Mouse (Mus musculus) liver, embryonic 16.5 days (tissue): ENCODE results near the gene Tspoap1. TPM values are rescaled to one million over a fixed set of nuclear protein-coding genes. Genes with fewer than 3 reads are reported as not detected.

ENCODE experiments used
- microRNA counts: library from miRNA; unstranded; fragments of <30 nt; microRNA quantifications from one replicate; lab custom pipeline; 2016
- microRNA-seq: library from miRNA; unstranded; fragments of <30 nt; microRNA quantifications from one replicate; pipeline ENCODE4, GENCODE M21; 2016
- polyA plus RNA-seq: library from polyadenylated mRNA; unstranded; fragments of >200 nt; fragmentation: Nextera tagmentation; extraction: Ambion mirVana; gene quantifications from 2 replicates; pipeline ENCODE4 v1.2.1, GENCODE M21; 2015

The Tspoap1 gene
- polyA plus RNA-seq, 1 experiment from 2014 or later = 2.7 TPM

MicroRNA genes within 50 kb of the gene (microRNA counts, 519-probe panel; counts per million panel counts)
- microRNA mmu-miR-142-3p (lab: Ali Mortazavi, UCI) (4,711 counts per million, percentile 100 among the panel's probes with 10 or more counts), microRNA mmu-miR-142-5p (lab: Ali Mortazavi, UCI) (3,462 counts per million, percentile 91 among the panel's probes with 10 or more counts)

Small RNA genes lying within 50 kb of the gene (microRNA-seq; reads per million reads assigned to microRNA genes)
- not detected for gene Mir142
- gene Mir142b = not detected

Other genes with a start within 250 kb of the Tspoap1 start
- not detected in 2 replicates for gene Gm11492, start 193.9 kb upstream of the Tspoap1 start, polyA plus RNA-seq
- gene Sept4, start 191.6 kb upstream of the Tspoap1 start, polyA plus RNA-seq = 11.6 and 12.0 TPM in 2 replicates
- gene Mtmr4, start 168.4 kb upstream of the Tspoap1 start, polyA plus RNA-seq = 10.1 and 10.5 TPM in 2 replicates
- 0.06 TPM in 1 of 2 replicates, not detected in the other for gene Hsf5, start 143.4 kb upstream of the Tspoap1 start, polyA plus RNA-seq
- gene Rnf43, start 97.8 kb upstream of the Tspoap1 start, polyA plus RNA-seq = 4.8 and 5.8 TPM in 2 replicates
- gene Supt4a, start 23.0 kb upstream of the Tspoap1 start, polyA plus RNA-seq = 180 and 196 TPM in 2 replicates
- 420 and 425 TPM in 2 replicates for gene Mpo, start 33.0 kb downstream of the Tspoap1 start, polyA plus RNA-seq
- not detected in 2 replicates for gene Lpo, start 67.7 kb downstream of the Tspoap1 start, polyA plus RNA-seq
- 1.2 and 1.6 TPM in 2 replicates for gene Mks1, start 92.7 kb downstream of the Tspoap1 start, polyA plus RNA-seq
- 3.1 and 3.6 TPM in 2 replicates for gene Epx, start 115.0 kb downstream of the Tspoap1 start, polyA plus RNA-seq
- not detected in 2 replicates for gene Olfr462, start 131.7 kb downstream of the Tspoap1 start, polyA plus RNA-seq
- gene Olfr463, start 136.8 kb downstream of the Tspoap1 start, polyA plus RNA-seq = not detected in 2 replicates
- not detected in 2 replicates for gene Olfr464, start 160.4 kb downstream of the Tspoap1 start, polyA plus RNA-seq
- 5.3 and 6.0 TPM in 2 replicates for gene Dynll2, start 227.0 kb downstream of the Tspoap1 start, polyA plus RNA-seq